Mouse (Mus musculus) MEL (cell line): Measurements from ENCODE around the gene Spata1.

Experiments used
- JUND ChIP-seq: IDR thresholded peaks from 2 replicates; pipeline ENCODE4 v1.6.1; 2011; ENCODE audit warnings: low read depth, mild to moderate bottlenecking, improper control_type of control experiment, low read length
- MAX ChIP-seq: IDR thresholded peaks from 2 replicates; pipeline ENCODE4 v1.6.1; 2011; ENCODE audit warnings: low read length, improper control_type of control experiment
- POLR2A ChIP-seq, 2 experiments: IDR thresholded peaks; 2 replicates each; pipeline ENCODE4 v1.6.1; 2011 to 2012; ENCODE audit warnings: low read length in 2 of 2, mild to moderate bottlenecking in 2 of 2, control low read depth in 1 of 2, improper control_type of control experiment in 1 of 2, low read depth in 1 of 2, moderate library complexity in 1 of 2; ENCODE audit not compliant: control insufficient read depth in 1 of 2, insufficient read depth in 1 of 2, poor library complexity in 1 of 2

DNA sequence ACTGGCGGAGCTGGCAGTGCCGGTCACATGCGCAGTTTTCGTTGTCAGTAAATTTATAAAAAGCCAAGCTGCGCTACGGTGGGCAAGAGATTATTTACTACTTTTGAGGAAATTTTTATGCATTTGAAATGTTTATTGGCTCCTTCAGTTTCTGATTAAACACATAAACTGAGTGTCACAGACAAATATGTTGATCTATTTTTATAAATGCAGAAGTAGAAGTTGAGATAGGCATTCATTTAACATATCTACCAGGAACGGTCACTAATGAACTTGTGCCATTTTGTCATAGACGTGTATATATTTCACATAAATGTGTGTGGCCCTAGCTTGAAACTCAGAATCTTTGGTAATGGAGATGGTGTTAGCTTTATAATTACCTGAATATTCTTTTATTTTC is 81.7 kb downstream of the Spata1 start:
- no peak for TF ChIP-seq POLR2A (IDR thresholded peaks at IDR 0.05; ENCODE audit: control insufficient read depth in 1 of 2, insufficient read depth in 1 of 2, low read depth in 1 of 2, low read length in 2 of 2, poor library complexity in 1 of 2)
- TF ChIP-seq MAX: no peak
- no peak for TF ChIP-seq JUND
